Mouse (Mus musculus) E14TG2a.4 (cell line): Measurements from ENCODE around the gene Kat14.

ENCODE experiments used
- H3K27me3 ChIP-seq: 2 replicates; pipeline ENCODE4 v1.6.1; 2014; ENCODE audit warnings: low read length, control low read depth; ENCODE audit not compliant: insufficient read depth
- H3K36me3 ChIP-seq: 2 replicates; pipeline ENCODE4 v1.6.1; 2014; ENCODE audit warnings: low read length, control low read depth; ENCODE audit not compliant: insufficient read depth
- H3K4me1 ChIP-seq: replicated peaks from 2 replicates; pipeline ENCODE4 v1.6.1; 2014; ENCODE audit warnings: low read depth, low read length, control low read depth
- H3K4me3 ChIP-seq: replicated peaks from 2 replicates; pipeline ENCODE4 v1.5.1; 2014; ENCODE audit warnings: mild to moderate bottlenecking, low read length
- H3K9me3 ChIP-seq: 2 replicates; pipeline ENCODE4 v1.6.1; 2014; ENCODE audit warnings: low read length, control low read depth
- CTCF ChIP-seq: conservative IDR thresholded peaks from 2 replicates; pipeline ENCODE4 v1.5.1; 2014; ENCODE audit warnings: low read length
- NANOG ChIP-seq: IDR thresholded peaks from 2 replicates; pipeline ENCODE4 v1.6.1; 2014; ENCODE audit warnings: borderline replicate concordance, low read length, mixed read lengths
- POU5F1 ChIP-seq: IDR thresholded peaks from 2 replicates; pipeline ENCODE4 v1.6.1; 2014; ENCODE audit warnings: low read length, borderline replicate concordance

Kat14 gene

DNA sequence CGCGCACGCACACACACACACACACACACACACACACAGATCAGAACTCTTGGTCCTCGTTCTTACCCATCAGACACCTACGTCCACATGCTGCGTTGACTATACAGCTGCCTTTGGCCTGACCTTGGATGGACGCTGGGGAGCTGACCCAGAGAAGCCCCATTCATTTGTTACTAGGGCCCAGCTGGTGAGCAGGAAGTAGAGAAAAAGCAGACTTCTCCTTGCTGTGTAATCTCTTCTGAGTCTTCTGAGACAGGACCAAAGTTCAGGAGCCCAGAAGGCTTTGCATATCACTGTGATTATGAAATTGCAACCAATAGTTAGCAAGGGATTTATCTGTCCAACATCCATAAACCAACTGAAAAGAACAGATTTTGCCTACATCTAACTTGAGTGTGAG, 60.4 kb downstream of the Kat14 start:
- Histone ChIP-seq H3K36me3 (no peaks in the 10 kb centered on the region), H3K4me1 (peaks cover 8% of the 10 kb centered on the region; the same call in 1 of the 2 replicates), H3K4me3 (no peak overlapping the region), H3K27me3 (no peaks in the 10 kb centered on the region), H3K9me3 (no peaks in the 10 kb centered on the region)
- TF ChIP-seq NANOG (no peak), POU5F1 (no peak), CTCF (no peak)

GRCm38 (mm10) chr2:144431286-144431825, 62.6 kb downstream of the Kat14 start:
- Histone ChIP-seq H3K27me3 (no peaks in the 10 kb centered on the region), H3K4me3 (no peak overlapping the region), H3K4me1 (peaks cover 8% of the 10 kb centered on the region; the same call in 1 of the 2 replicates), H3K36me3 (no peaks in the 10 kb centered on the region), H3K9me3 (no peaks in the 10 kb centered on the region)
- TF ChIP-seq NANOG = no peak
- no peak for TF ChIP-seq CTCF
- TF ChIP-seq POU5F1 = no peak

DNA sequence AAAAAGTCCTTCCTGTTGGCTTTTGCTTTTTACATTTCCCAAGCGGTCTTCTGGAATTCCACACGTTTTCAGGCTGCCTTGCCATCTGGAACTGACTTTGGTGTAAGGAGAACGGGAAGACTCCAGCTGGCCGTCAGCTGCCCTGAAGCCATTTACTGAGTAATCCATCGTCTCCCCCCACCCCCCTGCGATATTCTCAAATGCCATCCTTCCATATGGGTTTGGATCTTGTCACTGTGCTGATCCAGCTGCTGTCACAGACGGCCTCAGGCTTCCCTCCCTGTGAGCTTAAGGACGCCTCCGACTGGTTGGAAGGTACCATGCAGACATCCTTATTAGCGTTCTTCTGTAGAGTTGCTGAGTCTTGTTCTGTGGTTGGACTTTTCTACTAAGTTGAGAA, 66.9 kb downstream of the Kat14 start:
- H3K4me3 ChIP-seq = no peak overlapping the region
- H3K9me3 ChIP-seq = no peaks in the 10 kb centered on the region
- no peak for TF ChIP-seq POU5F1
- no peaks in the 10 kb centered on the region for H3K36me3 ChIP-seq
- H3K27me3 ChIP-seq = no peaks in the 10 kb centered on the region
- no peaks in the 10 kb centered on the region for H3K4me1 ChIP-seq

DNA sequence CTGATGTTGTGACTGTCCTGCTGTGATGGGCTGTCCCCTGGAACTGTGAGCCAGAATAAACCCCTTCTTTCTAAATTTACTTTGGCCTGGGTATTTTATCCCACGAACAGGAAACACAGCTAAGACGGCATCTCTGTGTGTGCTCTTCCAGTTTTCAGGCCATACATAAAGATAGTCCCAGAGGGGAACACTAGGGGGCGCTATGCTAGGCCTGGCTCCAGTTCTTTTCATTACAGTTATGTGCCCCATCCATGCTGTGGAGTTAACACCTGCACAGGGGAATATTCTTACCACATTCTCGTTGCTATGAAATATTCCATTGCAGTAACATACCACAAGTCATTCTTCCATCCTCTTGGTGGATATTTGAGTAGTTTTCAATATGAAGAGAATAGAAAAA, 69.6 kb downstream of the Kat14 start:
- H3K36me3 ChIP-seq = no peaks in the 10 kb centered on the region
- no peak for TF ChIP-seq NANOG
- no peak for TF ChIP-seq POU5F1
- peak; percentile 70 for TF ChIP-seq CTCF
- H3K9me3 ChIP-seq = no peaks in the 10 kb centered on the region
- peaks cover 8% of the 10 kb centered on the region for H3K4me1 ChIP-seq
- H3K27me3 ChIP-seq = no peaks in the 10 kb centered on the region
- no peak overlapping the region for H3K4me3 ChIP-seq

DNA sequence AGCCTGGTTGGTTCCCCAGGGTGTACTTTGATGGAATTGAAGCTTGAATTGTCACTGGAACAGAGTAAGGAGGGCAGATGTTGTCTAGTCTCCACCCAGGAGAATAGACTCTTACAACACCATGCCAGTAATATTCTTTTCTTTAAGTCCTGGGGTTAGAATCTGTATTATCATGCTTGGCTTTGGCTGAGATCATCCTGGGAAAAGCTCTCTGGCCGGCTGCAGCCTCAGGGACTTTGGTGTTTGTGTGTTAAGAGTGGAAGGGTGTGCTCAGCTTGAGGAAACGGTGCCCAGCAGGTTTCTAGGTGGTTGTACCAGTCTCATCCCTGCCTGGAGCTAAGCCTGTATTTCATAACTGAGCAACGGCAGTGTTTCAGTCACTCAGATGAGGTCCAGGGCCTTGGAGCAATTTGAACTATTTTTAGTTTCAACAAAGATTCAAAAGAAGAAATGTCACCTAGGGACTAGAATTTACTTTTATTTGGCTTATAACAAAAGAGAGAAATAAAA, 70.5 kb downstream of the Kat14 start:
- H3K4me1 ChIP-seq = peaks cover 8% of the 10 kb centered on the region
- no peaks in the 10 kb centered on the region for H3K9me3 ChIP-seq
- H3K4me3 ChIP-seq = no peak overlapping the region
- H3K36me3 ChIP-seq = no peaks in the 10 kb centered on the region
- TF ChIP-seq NANOG = no peak
- TF ChIP-seq POU5F1 = no peak
- TF ChIP-seq CTCF = no peak
- no peaks in the 10 kb centered on the region for H3K27me3 ChIP-seq

DNA sequence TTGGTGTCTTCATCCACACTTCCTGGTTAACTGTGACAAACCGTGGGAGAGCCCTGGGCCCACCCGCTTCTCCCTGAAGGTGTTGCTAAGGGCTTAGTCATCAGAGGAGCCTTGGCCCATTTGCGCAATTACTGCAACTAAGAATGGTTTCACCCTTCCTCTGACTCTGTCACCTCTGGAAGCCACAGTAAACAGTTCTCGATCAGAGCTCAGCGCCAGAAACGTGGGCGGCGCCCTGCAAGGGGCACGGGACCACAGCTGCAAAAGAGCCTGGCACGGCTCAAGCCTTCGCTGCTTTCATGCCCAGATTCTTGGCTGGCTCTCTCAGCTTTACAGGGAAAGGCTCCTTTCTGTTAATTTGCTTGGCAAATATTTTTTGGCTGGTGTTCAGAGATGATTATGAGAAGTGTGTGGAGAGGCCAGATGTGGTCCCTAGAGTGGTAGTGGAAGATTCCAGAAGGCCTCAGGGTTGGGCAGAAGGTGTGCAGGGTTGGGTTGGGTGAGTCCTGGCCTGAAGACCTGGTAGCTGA, 72.7 kb downstream of the Kat14 start:
- Histone ChIP-seq H3K9me3 (no peaks in the 10 kb centered on the region), H3K4me3 (no peak overlapping the region), H3K36me3 (no peaks in the 10 kb centered on the region), H3K4me1 (peaks cover 8% of the 10 kb centered on the region), H3K27me3 (no peaks in the 10 kb centered on the region)
- TF ChIP-seq POU5F1 (no peak), NANOG (no peak), CTCF (no peak)

DNA sequence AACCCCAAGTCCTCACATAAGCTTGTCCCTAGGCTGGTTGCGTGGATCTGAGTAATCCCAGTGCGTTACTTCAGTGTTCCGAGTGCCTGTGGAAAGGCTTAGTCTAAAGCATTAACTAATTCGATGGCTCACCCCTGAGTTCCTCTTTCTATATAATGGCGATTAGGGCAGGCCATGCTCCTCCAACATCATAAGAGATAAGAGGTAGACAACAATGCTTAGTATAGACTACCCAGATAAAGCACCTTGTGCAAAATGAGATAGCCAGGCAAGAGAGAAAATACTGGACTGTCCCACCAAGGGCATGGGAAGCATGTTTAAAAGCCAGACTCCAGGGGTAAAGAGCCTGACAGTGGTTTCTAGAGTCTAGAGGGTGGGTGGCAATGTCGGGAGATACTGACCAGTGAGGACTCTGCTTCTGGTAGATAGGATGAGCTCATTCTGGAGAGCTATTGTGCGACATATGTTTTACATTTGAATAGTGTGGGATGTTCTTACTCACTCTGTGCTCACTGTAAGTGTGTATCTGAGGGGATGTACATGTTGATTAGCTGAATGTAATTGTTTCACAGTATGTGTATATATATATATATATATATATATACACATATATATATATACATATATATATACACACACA, 77.7 kb downstream of the Kat14 start:
- peaks cover 2% of the 10 kb centered on the region for H3K4me1 ChIP-seq
- no peaks in the 10 kb centered on the region for H3K9me3 ChIP-seq
- TF ChIP-seq CTCF (no peak), POU5F1 (no peak), NANOG (no peak)
- no peaks in the 10 kb centered on the region for H3K27me3 ChIP-seq
- H3K4me3 ChIP-seq = no peak overlapping the region
- H3K36me3 ChIP-seq = no peaks in the 10 kb centered on the region

DNA sequence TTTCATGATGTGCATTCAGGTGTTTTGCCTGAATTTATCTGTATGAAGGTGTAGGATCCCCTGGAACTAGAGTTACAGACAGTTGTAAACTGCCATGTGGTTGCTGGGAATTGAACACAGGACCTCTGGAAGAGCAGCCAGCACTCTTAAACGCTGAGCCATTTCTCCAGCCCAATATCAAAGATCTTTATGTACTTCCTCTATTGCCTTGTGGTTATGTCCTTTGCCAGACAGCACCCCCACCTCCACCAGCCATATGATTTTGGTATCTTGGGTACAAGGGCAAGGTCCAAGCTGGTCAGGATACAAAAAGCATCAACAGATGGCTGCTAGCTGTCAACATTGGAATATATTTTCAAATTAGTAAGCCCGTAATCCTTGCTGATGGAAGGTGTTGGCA, 81.6 kb downstream of the Kat14 start:
- Histone ChIP-seq H3K4me3 (no peak overlapping the region), H3K27me3 (no peaks in the 10 kb centered on the region), H3K9me3 (no peaks in the 10 kb centered on the region), H3K36me3 (no peaks in the 10 kb centered on the region), H3K4me1 (no peaks in the 10 kb centered on the region)
- TF ChIP-seq POU5F1 = no peak
- TF ChIP-seq CTCF = no peak
- TF ChIP-seq NANOG = no peak
